Mouse (Mus musculus) E14TG2a.4 (cell line): ENCODE results near the gene Macrod2.

Experiments
- CTCF ChIP-seq: conservative IDR thresholded peaks from 2 replicates; pipeline ENCODE4 v1.5.1; 2014; ENCODE audit warnings: low read length
- NANOG ChIP-seq: IDR thresholded peaks from 2 replicates; pipeline ENCODE4 v1.6.1; 2014; ENCODE audit warnings: borderline replicate concordance, low read length, mixed read lengths
- POU5F1 ChIP-seq: IDR thresholded peaks from 2 replicates; pipeline ENCODE4 v1.6.1; 2014; ENCODE audit warnings: low read length, borderline replicate concordance

- TF ChIP-seq CTCF (no peak), NANOG (no peak), POU5F1 (no peak)
Observed at GRCm38 (mm10) chr2:141594811-141595210, 1199.7 kb downstream of the Macrod2 start.
